Mouse (Mus musculus): ENCODE measurements around the gene Enox1.

DNA sequence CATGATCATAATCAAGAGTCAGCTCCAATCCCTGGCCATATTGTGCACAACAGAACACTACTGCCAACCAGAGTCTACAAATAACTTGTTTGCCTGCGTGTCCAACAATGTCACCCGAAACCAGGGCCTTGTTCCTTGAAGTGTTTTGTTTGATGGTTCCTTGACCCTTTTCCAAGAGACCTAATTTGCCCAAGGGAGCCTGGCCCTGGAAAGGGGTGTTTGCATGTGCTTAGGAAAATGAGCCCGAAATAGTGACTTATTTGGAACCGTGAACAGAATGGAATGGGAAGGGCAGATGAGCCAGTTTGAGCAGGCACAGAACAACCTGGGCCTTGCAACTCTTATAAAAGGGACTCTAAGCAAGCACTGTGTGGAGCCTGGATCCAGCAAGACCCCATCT lies 316.9 kb downstream of the Enox1 start:
- TF ChIP-seq EP300 (IDR thresholded peaks at IDR 0.05; ENCODE audit: insufficient read depth, low read depth, low read length) (no peak), POLR2A (IDR thresholded peaks at IDR 0.05; ENCODE audit: insufficient read depth, low read length) (no peak)

Measured in ES-Bruce4 (cell line).